Mouse (Mus musculus): ENCODE measurements around the gene Frmpd2. TPM values are rescaled to one million over a fixed set of nuclear protein-coding genes. Genes with fewer than 3 reads are reported as not detected.

Gene Frmpd2
- total and polyA plus RNA-seq, 3 experiments, result not detected

- DNase-seq (ENCODE audit: extremely low read depth), result no peak
- no peaks in the 10 kb centered on the region for H3K36me3 ChIP-seq (replicated peaks in 1 of 2; ENCODE audit: control insufficient read depth in 1 of 2, insufficient read depth in 1 of 2, low read length in 1 of 2)
These were observed 78.4 kb downstream of the Frmpd2 start for GRCm38 (mm10) chr14:33549856-33550255.

GRCm38 (mm10) chr14:33570737-33571136 lies 99.2 kb downstream of the Frmpd2 start:
- in situ Hi-C loops (cut with MboI; ENCODE audit: low pct_ligation_motif_present, low pct_unique_long_range_greater_than_20kb, low sequenced_read_pairs) (no loop called here), dilution Hi-C loops (cut with MboI; ENCODE audit: extremely low pct_ligation_motif_present, extremely low pct_unique_long_range_greater_than_20kb, low sequenced_read_pairs) (no loop called here)
- TF ChIP-seq RCOR1 (conservative IDR thresholded peaks at IDR 0.05; ENCODE audit: low read depth, low read length) (no peak), MAZ (IDR thresholded peaks at IDR 0.05; ENCODE audit: low read depth, low read length) (no peak), BHLHE40 (IDR thresholded peaks at IDR 0.05; ENCODE audit: low read depth, low read length) (no peak), CHD2 (IDR thresholded peaks at IDR 0.05; ENCODE audit: low read length) (no peak), ELF1 (IDR thresholded peaks at IDR 0.05; ENCODE audit: low read depth, low read length) (no peak), CHD1 (IDR thresholded peaks at IDR 0.05; ENCODE audit: low read depth, low read length) (no peak), ZC3H11A (IDR thresholded peaks at IDR 0.05; ENCODE audit: low read depth, low read length) (no peak), MAFK (IDR thresholded peaks at IDR 0.05; ENCODE audit: insufficient replicate concordance, low read length) (no peak), GABPA (IDR thresholded peaks at IDR 0.05; ENCODE audit: insufficient replicate concordance, low read depth, low read length) (no peak), TBP (conservative IDR thresholded peaks at IDR 0.05; ENCODE audit: low read depth, low read length) (no peak), NRF1 (IDR thresholded peaks at IDR 0.05; ENCODE audit: low read depth, low read length) (no peak), ZNF384 (IDR thresholded peaks at IDR 0.05; ENCODE audit: low read depth, low read length) (no peak), KAT2A (IDR thresholded peaks at IDR 0.05; ENCODE audit: insufficient replicate concordance, low read length) (no peak), PAX5 (IDR thresholded peaks at IDR 0.05; ENCODE audit: low read length) (no peak), E2F4 (IDR thresholded peaks at IDR 0.05; ENCODE audit: insufficient replicate concordance, low read depth, low read length) (no peak)

More at GRCm38 (mm10) chr14:33549856-33550255, 78.4 kb downstream of the Frmpd2 start:
- in situ Hi-C loops (cut with MboI; ENCODE audit: low pct_ligation_motif_present, low pct_unique_long_range_greater_than_20kb, low sequenced_read_pairs), result no loop called here
- no peaks in the 10 kb centered on the region for H3K79me2 ChIP-seq (replicated peaks; ENCODE audit: control insufficient read depth, extremely low read depth, insufficient read depth, poor library complexity, severe bottlenecking)
- no peak overlapping the region for H3K27ac ChIP-seq (ENCODE audit: insufficient read depth, low read depth)
- no peak overlapping the region for H3K9ac ChIP-seq (ENCODE audit: insufficient read depth, low read depth)
- no peak for TF ChIP-seq ZKSCAN1 (IDR thresholded peaks at IDR 0.05; ENCODE audit: borderline replicate concordance, low read depth, low read length)
- H3K4me1 ChIP-seq (ENCODE audit: control insufficient read depth in 1 of 2, insufficient read depth in 2 of 2), result no peaks in the 10 kb centered on the region
- no peaks in the 10 kb centered on the region for H3K9me3 ChIP-seq (replicated peaks; ENCODE audit: low read length)
- no peak overlapping the region for H3K4me3 ChIP-seq (replicated peaks in 1 of 3; ENCODE audit: low read depth in 2 of 3, low read length in 2 of 3, poor library complexity in 1 of 3)
- dilution Hi-C loops (cut with MboI; ENCODE audit: extremely low pct_ligation_motif_present, extremely low pct_unique_long_range_greater_than_20kb, low sequenced_read_pairs), result no loop called here
- peaks cover 20% of the 10 kb centered on the region for H3K27me3 ChIP-seq (replicated peaks)
- no peak overlapping the region for H3K4me2 ChIP-seq (ENCODE audit: insufficient read depth, low read depth, poor library complexity, severe bottlenecking)

More at GRCm38 (mm10) chr14:33570737-33571136, 99.2 kb downstream of the Frmpd2 start:
- H3K4me2 ChIP-seq (ENCODE audit: insufficient read depth, low read depth, poor library complexity, severe bottlenecking), result no peak overlapping the region
- no peaks in the 10 kb centered on the region for H3K9me3 ChIP-seq (replicated peaks; ENCODE audit: low read length)
- no peak for DNase-seq (ENCODE audit: extremely low read depth)
- no peak overlapping the region for H3K27ac ChIP-seq (ENCODE audit: insufficient read depth, low read depth)
- H3K36me3 ChIP-seq (replicated peaks in 1 of 2; ENCODE audit: control insufficient read depth in 1 of 2, insufficient read depth in 1 of 2, low read length in 1 of 2), result no peaks in the 10 kb centered on the region
- H3K27me3 ChIP-seq (replicated peaks), result no peaks in the 10 kb centered on the region
- no peak overlapping the region for H3K9ac ChIP-seq (ENCODE audit: insufficient read depth, low read depth)
- no peaks in the 10 kb centered on the region; a peak in 1 of 4 replicates for H3K4me1 ChIP-seq (ENCODE audit: control insufficient read depth in 1 of 2, insufficient read depth in 2 of 2)
- H3K79me2 ChIP-seq (replicated peaks; ENCODE audit: control insufficient read depth, extremely low read depth, insufficient read depth, poor library complexity, severe bottlenecking), result no peaks in the 10 kb centered on the region
- H3K4me3 ChIP-seq (replicated peaks in 1 of 3; ENCODE audit: low read depth in 2 of 3, low read length in 2 of 3, poor library complexity in 1 of 3), result no peak overlapping the region

Measured in CH12.LX (cell line).